Mouse (Mus musculus) heart, embryonic 13.5 days (tissue): ENCODE results near the gene Irf2bp2. TPM values are rescaled to one million over a fixed set of nuclear protein-coding genes. Genes with fewer than 3 reads are reported as not detected.

Experiments
- ATAC-seq: fragments of 200-750 bp; cut with Nextera tagmentation; 2 replicates; pipeline ENCODE4 v1.8.0; 2017; ENCODE audit warnings: moderate TSS enrichment; ENCODE audit not compliant: insufficient number of reproducible peaks, low FRiP score, low TSS enrichment; ENCODE audit errors: extremely low read depth
- H3K27ac ChIP-seq: fragments of 300-500 bp; sonication (generic); replicated peaks from 2 replicates; pipeline ENCODE4 v1.5.1; 2015; ENCODE audit warnings: moderate library complexity, mild to moderate bottlenecking, inconsistent platforms
- H3K27me3 ChIP-seq: fragments of 300-500 bp; sonication (generic); replicated peaks from 2 replicates; pipeline ENCODE4 v1.6.1; 2015; ENCODE audit warnings: mild to moderate bottlenecking, inconsistent platforms
- H3K36me3 ChIP-seq: fragments of 300-500 bp; sonication (generic); 2 replicates; pipeline ENCODE4 v1.6.1; 2015; ENCODE audit warnings: mild to moderate bottlenecking, inconsistent platforms
- H3K4me1 ChIP-seq: fragments of 300-500 bp; sonication (generic); 2 replicates; pipeline ENCODE4 v1.6.1; 2015; ENCODE audit warnings: inconsistent platforms
- H3K4me2 ChIP-seq: fragments of 300-500 bp; sonication (generic); 2 replicates; pipeline ENCODE4 v1.6.1; 2015; ENCODE audit warnings: inconsistent platforms, mild to moderate bottlenecking, moderate library complexity
- H3K4me3 ChIP-seq: fragments of 300-500 bp; sonication (generic); 2 replicates; pipeline ENCODE4 v1.5.1; 2015; ENCODE audit warnings: moderate library complexity, mild to moderate bottlenecking, inconsistent platforms
- H3K9ac ChIP-seq: fragments of 300-500 bp; sonication (generic); 2 replicates; pipeline ENCODE4 v1.6.1; 2015; ENCODE audit warnings: inconsistent platforms, mild to moderate bottlenecking, moderate library complexity
- H3K9me3 ChIP-seq: fragments of 300-500 bp; sonication (generic); 2 replicates; pipeline ENCODE4 v1.6.1; 2016; ENCODE audit warnings: inconsistent platforms
- WGBS: fragments of 180-500 bp; shearing (Covaris S2); methylation state at CpG from one replicate; pipeline ENCODE4 v1.1.7; 2015; ENCODE audit warnings: mixed read lengths; 5-methylcytosine and 5-hydroxymethylcytosine counted together
- polyA plus RNA-seq: library from polyadenylated mRNA; unstranded; fragments of >200 nt; fragmentation: Nextera tagmentation; extraction: Ambion mirVana; gene quantifications from 2 replicates; pipeline ENCODE4 v1.2.1, GENCODE M21; 2015

The Irf2bp2 gene
- polyA plus RNA-seq, 1 experiment from 2014 or later = 6.5 TPM

- peaks cover 48% of the 10 kb centered on the region for H3K4me1 ChIP-seq
- H3K4me2 ChIP-seq = no peak overlapping the region
- no peak overlapping the region for H3K4me3 ChIP-seq
- WGBS = 80% methylated on average over 1 of the region's 1 CpGs
- no peak for ATAC-seq
- no peaks in the 10 kb centered on the region for H3K9me3 ChIP-seq
- H3K36me3 ChIP-seq = no peaks in the 10 kb centered on the region
- H3K9ac ChIP-seq = no peak overlapping the region
- H3K27me3 ChIP-seq = no peaks in the 10 kb centered on the region
- H3K27ac ChIP-seq = no peak overlapping the region
These were observed 47.3 kb downstream of the Irf2bp2 start for GRCm38 (mm10) chr8:126546480-126546879.

GRCm38 (mm10) chr8:126543407-126543806 is 50.4 kb downstream of the Irf2bp2 start:
- Histone ChIP-seq H3K4me3 (no peak overlapping the region), H3K9me3 (no peaks in the 10 kb centered on the region), H3K4me1 (peaks cover 54% of the 10 kb centered on the region), H3K9ac (no peak overlapping the region), H3K27me3 (no peaks in the 10 kb centered on the region), H3K36me3 (no peaks in the 10 kb centered on the region), H3K27ac (no peak overlapping the region), H3K4me2 (no peak overlapping the region)
- ATAC-seq = no peak
- WGBS = 73% methylated on average over 8 of the region's 8 CpGs

DNA sequence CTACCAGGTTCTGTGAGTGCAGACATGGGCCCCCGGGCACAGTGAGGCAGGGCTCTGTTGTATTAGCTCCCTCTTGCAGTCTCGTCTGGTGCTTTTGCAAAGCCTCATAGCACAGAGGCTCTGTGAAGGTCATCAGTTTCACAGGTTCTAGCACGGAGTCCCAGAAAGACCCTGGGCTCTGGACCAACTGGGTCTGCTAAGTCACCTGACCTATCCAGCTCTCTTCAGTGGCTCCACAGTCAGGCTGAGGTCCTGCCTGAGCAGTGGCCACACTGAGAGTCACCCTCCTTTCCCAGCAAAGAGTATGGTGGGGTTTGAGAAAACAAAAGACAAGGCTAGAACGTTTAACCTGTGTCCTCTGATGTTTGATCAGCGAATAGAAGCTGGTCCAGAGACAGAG is 51.0 kb downstream of the Irf2bp2 start:
- ATAC-seq = no peak
- H3K27me3 ChIP-seq = no peaks in the 10 kb centered on the region
- H3K36me3 ChIP-seq = no peaks in the 10 kb centered on the region
- no peak overlapping the region for H3K4me3 ChIP-seq
- H3K27ac ChIP-seq = peak overlapping the region; percentile 66
- 56% methylated on average over 5 of the region's 5 CpGs for WGBS
- H3K9me3 ChIP-seq = no peaks in the 10 kb centered on the region
- H3K4me2 ChIP-seq = no peak overlapping the region
- peak overlapping the region; percentile 62; the same call in 1 of the 2 replicates for H3K9ac ChIP-seq
- H3K4me1 ChIP-seq = peaks cover 55% of the 10 kb centered on the region

- no peaks in the 10 kb centered on the region for H3K9me3 ChIP-seq
- ATAC-seq = no peak
- peak overlapping the region; percentile 62 for H3K9ac ChIP-seq
- H3K4me2 ChIP-seq = no peak overlapping the region
- H3K36me3 ChIP-seq = no peaks in the 10 kb centered on the region
- H3K27me3 ChIP-seq = no peaks in the 10 kb centered on the region
- H3K4me3 ChIP-seq = no peak overlapping the region
- peak overlapping the region; percentile 66 for H3K27ac ChIP-seq
- H3K4me1 ChIP-seq = peaks cover 55% of the 10 kb centered on the region
- WGBS = 45% methylated on average over 10 of the region's 10 CpGs
These were observed 51.6 kb downstream of the Irf2bp2 start for GRCm38 (mm10) chr8:126542090-126542689.

DNA sequence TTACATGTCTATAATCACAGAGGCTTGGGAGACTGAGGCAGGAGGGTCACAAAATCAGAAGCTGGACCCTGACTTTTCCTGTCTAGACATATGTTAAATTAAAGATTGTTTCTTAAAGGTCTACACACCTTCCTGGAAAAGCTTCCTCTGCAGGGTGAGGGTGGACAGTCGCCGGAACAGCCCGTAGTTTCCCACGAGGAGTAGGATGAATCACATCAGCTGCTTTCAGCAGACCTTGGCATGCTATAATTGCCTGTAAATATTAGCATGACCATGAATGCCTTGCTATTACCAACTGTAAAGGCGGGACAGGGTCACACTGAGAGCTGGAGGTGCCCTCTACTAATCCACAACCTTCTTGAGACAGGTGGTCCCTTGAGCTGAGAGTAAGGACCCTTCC is 53.5 kb downstream of the Irf2bp2 start:
- H3K27ac ChIP-seq = peak overlapping the region; percentile 98
- no peak for ATAC-seq
- no peak overlapping the region for H3K4me2 ChIP-seq
- no peak overlapping the region for H3K9ac ChIP-seq
- no peaks in the 10 kb centered on the region for H3K36me3 ChIP-seq
- peaks cover 69% of the 10 kb centered on the region for H3K4me1 ChIP-seq
- WGBS = 75% methylated on average over 5 of the region's 5 CpGs
- no peaks in the 10 kb centered on the region for H3K27me3 ChIP-seq
- no peaks in the 10 kb centered on the region for H3K9me3 ChIP-seq
- no peak overlapping the region for H3K4me3 ChIP-seq

- Histone ChIP-seq H3K36me3 (no peaks in the 10 kb centered on the region), H3K9ac (peak overlapping the region; percentile 42; the same call in 1 of the 2 replicates), H3K27ac (peak overlapping the region; percentile 98), H3K27me3 (no peaks in the 10 kb centered on the region), H3K4me2 (peak overlapping the region; percentile 16), H3K4me3 (no peak overlapping the region), H3K9me3 (no peaks in the 10 kb centered on the region), H3K4me1 (peaks cover 69% of the 10 kb centered on the region)
- WGBS = 33% methylated on average over 10 of the region's 10 CpGs
- peak; percentile 16; the same call in 1 of the 2 replicates for ATAC-seq
These were observed 54.3 kb downstream of the Irf2bp2 start for GRCm38 (mm10) chr8:126539355-126540093.

DNA sequence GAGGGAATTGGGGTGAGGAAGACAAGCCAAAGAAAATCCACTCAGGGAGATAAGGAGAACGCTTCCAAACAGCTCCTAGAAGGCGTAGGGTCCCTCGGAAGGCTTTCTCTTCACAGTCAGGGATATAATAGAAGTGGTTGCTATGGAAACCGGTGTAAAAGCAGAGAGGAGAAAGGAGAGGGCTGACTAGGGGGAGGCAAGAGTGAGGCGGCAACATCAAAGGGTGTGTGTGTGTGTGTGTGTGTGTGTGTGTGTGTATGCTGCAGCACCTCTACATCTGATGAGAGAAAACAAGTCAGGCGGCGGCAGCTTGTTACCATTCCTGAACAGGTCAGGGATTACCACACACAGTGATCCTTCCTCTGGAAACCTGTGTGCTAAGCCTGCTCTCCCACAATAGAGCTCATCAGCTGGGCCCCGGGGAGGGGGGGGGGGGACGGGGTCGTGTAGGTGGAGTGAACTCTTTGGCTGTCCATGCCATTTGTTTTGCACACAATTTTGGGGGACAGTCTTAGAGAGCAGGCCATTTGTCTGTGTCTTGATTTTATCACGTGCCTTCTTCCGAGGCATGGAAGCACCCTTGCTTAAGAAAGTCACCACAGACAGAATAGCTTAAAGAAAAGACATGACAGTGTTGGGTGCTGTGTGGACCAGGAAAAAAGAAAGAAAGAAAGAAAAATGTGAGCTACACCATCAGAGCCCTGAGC is 55.0 kb downstream of the Irf2bp2 start:
- Histone ChIP-seq H3K27ac (peak overlapping the region; percentile 98), H3K4me1 (peaks cover 69% of the 10 kb centered on the region), H3K36me3 (no peaks in the 10 kb centered on the region), H3K4me2 (peak overlapping the region; percentile 16), H3K27me3 (no peaks in the 10 kb centered on the region), H3K9me3 (no peaks in the 10 kb centered on the region), H3K9ac (peak overlapping the region; percentile 42), H3K4me3 (no peak overlapping the region)
- WGBS = 11% methylated on average over 12 of the region's 12 CpGs
- ATAC-seq = no peak

Other genes with a start within 250 kb of the Irf2bp2 start
- 47.9 and 55.1 TPM in 2 replicates for gene Coa6, start 171.5 kb downstream of the Irf2bp2 start, polyA plus RNA-seq
- gene Tarbp1, start 118.9 kb downstream of the Irf2bp2 start, polyA plus RNA-seq = 1.2 and 1.3 TPM in 2 replicates